Mouse (Mus musculus) heart, embryonic 15.5 days (tissue): ENCODE measurements at regions not wholly inside any gene's neighbourhood (a gene's known extent, or its start where the extent isn't known, plus 50 kb on each side); places are given as distances from the start of the nearest gene placed in this dataset.

ENCODE experiments used
- ATAC-seq: fragments of 200-750 bp; cut with Nextera tagmentation; replicated peaks from 2 replicates; pipeline ENCODE4 v1.8.0; 2017; ENCODE audit warnings: low read depth, moderate TSS enrichment; ENCODE audit not compliant: insufficient number of reproducible peaks, insufficient read depth, low FRiP score
- H3K27ac ChIP-seq: fragments of 300-500 bp; sonication (generic); 2 replicates; pipeline ENCODE4 v1.5.1; 2015; ENCODE audit warnings: mild to moderate bottlenecking, inconsistent platforms
- H3K27me3 ChIP-seq: fragments of 300-500 bp; sonication (generic); 2 replicates; pipeline ENCODE4 v1.6.1; 2015; ENCODE audit warnings: inconsistent platforms
- H3K36me3 ChIP-seq: fragments of 300-500 bp; sonication (generic); 2 replicates; pipeline ENCODE4 v1.6.1; 2015; ENCODE audit warnings: mild to moderate bottlenecking, inconsistent platforms
- H3K4me1 ChIP-seq: fragments of 300-500 bp; sonication (generic); replicated peaks from 2 replicates; pipeline ENCODE4 v1.6.1; 2015; ENCODE audit warnings: inconsistent platforms
- H3K4me2 ChIP-seq: fragments of 300-500 bp; sonication (generic); 2 replicates; pipeline ENCODE4 v1.6.1; 2015; ENCODE audit warnings: inconsistent platforms, mild to moderate bottlenecking, moderate library complexity
- H3K4me3 ChIP-seq: fragments of 300-500 bp; sonication (generic); 2 replicates; pipeline ENCODE4 v1.5.1; 2015; ENCODE audit warnings: mild to moderate bottlenecking, inconsistent platforms
- H3K9ac ChIP-seq: fragments of 300-500 bp; sonication (generic); 2 replicates; pipeline ENCODE4 v1.6.1; 2015; ENCODE audit warnings: mild to moderate bottlenecking, inconsistent platforms
- H3K9me3 ChIP-seq: fragments of 300-500 bp; sonication (generic); replicated peaks from 2 replicates; pipeline ENCODE4 v1.6.1; 2016; ENCODE audit warnings: inconsistent platforms
- WGBS: fragments of 180-500 bp; shearing (Covaris S2); methylation state at CpG from one replicate; pipeline ENCODE4 v1.1.7; 2015; ENCODE audit warnings: mixed read lengths; 5-methylcytosine and 5-hydroxymethylcytosine counted together

- Histone ChIP-seq H3K4me1 (no peaks in the 10 kb centered on the region), H3K4me2 (no peak overlapping the region), H3K27ac (no peak overlapping the region), H3K4me3 (no peak overlapping the region), H3K36me3 (no peaks in the 10 kb centered on the region), H3K9me3 (no peaks in the 10 kb centered on the region), H3K9ac (no peak overlapping the region), H3K27me3 (no peaks in the 10 kb centered on the region)
- 83% methylated on average over 10 of the region's 10 CpGs for WGBS
- no peak for ATAC-seq
Measured at GRCm38 (mm10) chr14:98882586-98882985, 111.5 kb downstream of the Rpl36a-ps1 start.

GRCm38 (mm10) chr14:98877956-98878355 is 116.2 kb downstream of the Rpl36a-ps1 start:
- no peak overlapping the region for H3K9ac ChIP-seq
- no peak overlapping the region for H3K27ac ChIP-seq
- no peak for ATAC-seq
- no peak overlapping the region for H3K4me3 ChIP-seq
- H3K4me1 ChIP-seq: no peaks in the 10 kb centered on the region
- H3K27me3 ChIP-seq: no peaks in the 10 kb centered on the region
- no peaks in the 10 kb centered on the region for H3K36me3 ChIP-seq
- H3K4me2 ChIP-seq: no peak overlapping the region
- no peaks in the 10 kb centered on the region for H3K9me3 ChIP-seq
- 60% methylated on average over 3 of the region's 3 CpGs for WGBS

GRCm38 (mm10) chr14:98873446-98873845 is 120.7 kb downstream of the Rpl36a-ps1 start:
- no peaks in the 10 kb centered on the region for H3K27me3 ChIP-seq
- ATAC-seq: no peak
- H3K4me3 ChIP-seq: no peak overlapping the region
- WGBS: 49% methylated on average over 9 of the region's 9 CpGs
- H3K27ac ChIP-seq: no peak overlapping the region
- H3K4me1 ChIP-seq: no peaks in the 10 kb centered on the region
- H3K4me2 ChIP-seq: no peak overlapping the region
- H3K9me3 ChIP-seq: no peaks in the 10 kb centered on the region
- no peak overlapping the region for H3K9ac ChIP-seq
- no peaks in the 10 kb centered on the region for H3K36me3 ChIP-seq

- H3K36me3 ChIP-seq: no peaks in the 10 kb centered on the region
- no peaks in the 10 kb centered on the region for H3K4me1 ChIP-seq
- no peak overlapping the region for H3K9ac ChIP-seq
- ATAC-seq: no peak
- no peaks in the 10 kb centered on the region for H3K27me3 ChIP-seq
- H3K27ac ChIP-seq: no peak overlapping the region
- H3K4me2 ChIP-seq: no peak overlapping the region
- WGBS: 58% methylated on average over 6 of the region's 6 CpGs
- H3K9me3 ChIP-seq: no peaks in the 10 kb centered on the region
- no peak overlapping the region for H3K4me3 ChIP-seq
Measured at GRCm38 (mm10) chr14:98869888-98870287, 124.2 kb downstream of the Rpl36a-ps1 start.

GRCm38 (mm10) chr14:98866880-98867279 is 127.2 kb downstream of the Rpl36a-ps1 start:
- no peak overlapping the region for H3K27ac ChIP-seq

GRCm38 (mm10) chr14:98864001-98864400 is 130.1 kb downstream of the Rpl36a-ps1 start:
- Histone ChIP-seq H3K27me3 (no peaks in the 10 kb centered on the region), H3K27ac (no peak overlapping the region), H3K4me2 (no peak overlapping the region), H3K36me3 (no peaks in the 10 kb centered on the region), H3K9ac (no peak overlapping the region), H3K4me3 (no peak overlapping the region), H3K4me1 (no peaks in the 10 kb centered on the region), H3K9me3 (no peaks in the 10 kb centered on the region)
- ATAC-seq: no peak
- 78% methylated on average over 6 of the region's 6 CpGs for WGBS

More at GRCm38 (mm10) chr14:98866880-98867279, 127.2 kb downstream of the Rpl36a-ps1 start:
- no peak overlapping the region for H3K4me2 ChIP-seq
- H3K9ac ChIP-seq: no peak overlapping the region
- H3K36me3 ChIP-seq: no peaks in the 10 kb centered on the region
- H3K4me3 ChIP-seq: no peak overlapping the region
- ATAC-seq: no peak
- no peaks in the 10 kb centered on the region for H3K9me3 ChIP-seq
- H3K27me3 ChIP-seq: no peaks in the 10 kb centered on the region
- H3K4me1 ChIP-seq: no peaks in the 10 kb centered on the region

GRCm38 (mm10) chr14:98863598-98863997 is 130.5 kb downstream of the Rpl36a-ps1 start:
- H3K4me1 ChIP-seq: no peaks in the 10 kb centered on the region
- no peaks in the 10 kb centered on the region for H3K36me3 ChIP-seq
- ATAC-seq: no peak; the same call in 1 of the 2 replicates
- no peak overlapping the region for H3K27ac ChIP-seq
- H3K27me3 ChIP-seq: no peaks in the 10 kb centered on the region
- WGBS: 64% methylated on average over 11 of the region's 11 CpGs
- no peaks in the 10 kb centered on the region for H3K9me3 ChIP-seq
- no peak overlapping the region for H3K4me3 ChIP-seq
- no peak overlapping the region for H3K4me2 ChIP-seq
- no peak overlapping the region for H3K9ac ChIP-seq

- Histone ChIP-seq H3K4me1 (no peaks in the 10 kb centered on the region), H3K9ac (no peak overlapping the region), H3K36me3 (no peaks in the 10 kb centered on the region), H3K4me3 (no peak overlapping the region), H3K9me3 (no peaks in the 10 kb centered on the region), H3K27me3 (no peaks in the 10 kb centered on the region), H3K27ac (no peak overlapping the region), H3K4me2 (no peak overlapping the region)
- ATAC-seq: no peak
- WGBS: 68% methylated on average over 5 of the region's 5 CpGs
Measured at GRCm38 (mm10) chr14:98862095-98862735, 131.9 kb downstream of the Rpl36a-ps1 start.

- no peak overlapping the region for H3K4me2 ChIP-seq
Measured at GRCm38 (mm10) chr14:98858801-98859200, 135.3 kb downstream of the Rpl36a-ps1 start.

GRCm38 (mm10) chr14:98848500-98848899 is 145.6 kb downstream of the Rpl36a-ps1 start:
- Histone ChIP-seq H3K27ac (no peak overlapping the region), H3K4me2 (no peak overlapping the region), H3K9ac (no peak overlapping the region), H3K36me3 (no peaks in the 10 kb centered on the region), H3K4me1 (no peaks in the 10 kb centered on the region), H3K9me3 (no peaks in the 10 kb centered on the region), H3K4me3 (no peak overlapping the region), H3K27me3 (no peaks in the 10 kb centered on the region)
- ATAC-seq: no peak
- 65% methylated on average over 1 of the region's 1 CpGs for WGBS

More at GRCm38 (mm10) chr14:98858801-98859200, 135.3 kb downstream of the Rpl36a-ps1 start:
- Histone ChIP-seq H3K9me3 (no peaks in the 10 kb centered on the region), H3K27me3 (no peaks in the 10 kb centered on the region), H3K4me3 (no peak overlapping the region), H3K9ac (no peak overlapping the region), H3K4me1 (no peaks in the 10 kb centered on the region), H3K27ac (no peak overlapping the region), H3K36me3 (no peaks in the 10 kb centered on the region)
- no peak for ATAC-seq
- WGBS: 71% methylated on average over 7 of the region's 7 CpGs

GRCm38 (mm10) chr14:98844221-98844620 is 149.9 kb downstream of the Rpl36a-ps1 start:
- Histone ChIP-seq H3K9me3 (no peaks in the 10 kb centered on the region), H3K27ac (no peak overlapping the region), H3K4me1 (no peaks in the 10 kb centered on the region), H3K9ac (no peak overlapping the region), H3K36me3 (no peaks in the 10 kb centered on the region), H3K4me2 (no peak overlapping the region), H3K27me3 (no peaks in the 10 kb centered on the region), H3K4me3 (no peak overlapping the region)
- no peak for ATAC-seq
- WGBS: 63% methylated on average over 2 of the region's 2 CpGs

- Histone ChIP-seq H3K4me3 (no peak overlapping the region), H3K9ac (no peak overlapping the region), H3K4me2 (no peak overlapping the region), H3K27me3 (no peaks in the 10 kb centered on the region), H3K9me3 (no peaks in the 10 kb centered on the region), H3K27ac (no peak overlapping the region), H3K4me1 (no peaks in the 10 kb centered on the region), H3K36me3 (no peaks in the 10 kb centered on the region)
- ATAC-seq: no peak
- WGBS: 78% methylated on average over 5 of the region's 5 CpGs
Measured at GRCm38 (mm10) chr14:98834316-98834715, 159.8 kb downstream of the Rpl36a-ps1 start.
